Mouse (Mus musculus): ENCODE results near the gene Nmd3.

Nmd3 gene

DNA sequence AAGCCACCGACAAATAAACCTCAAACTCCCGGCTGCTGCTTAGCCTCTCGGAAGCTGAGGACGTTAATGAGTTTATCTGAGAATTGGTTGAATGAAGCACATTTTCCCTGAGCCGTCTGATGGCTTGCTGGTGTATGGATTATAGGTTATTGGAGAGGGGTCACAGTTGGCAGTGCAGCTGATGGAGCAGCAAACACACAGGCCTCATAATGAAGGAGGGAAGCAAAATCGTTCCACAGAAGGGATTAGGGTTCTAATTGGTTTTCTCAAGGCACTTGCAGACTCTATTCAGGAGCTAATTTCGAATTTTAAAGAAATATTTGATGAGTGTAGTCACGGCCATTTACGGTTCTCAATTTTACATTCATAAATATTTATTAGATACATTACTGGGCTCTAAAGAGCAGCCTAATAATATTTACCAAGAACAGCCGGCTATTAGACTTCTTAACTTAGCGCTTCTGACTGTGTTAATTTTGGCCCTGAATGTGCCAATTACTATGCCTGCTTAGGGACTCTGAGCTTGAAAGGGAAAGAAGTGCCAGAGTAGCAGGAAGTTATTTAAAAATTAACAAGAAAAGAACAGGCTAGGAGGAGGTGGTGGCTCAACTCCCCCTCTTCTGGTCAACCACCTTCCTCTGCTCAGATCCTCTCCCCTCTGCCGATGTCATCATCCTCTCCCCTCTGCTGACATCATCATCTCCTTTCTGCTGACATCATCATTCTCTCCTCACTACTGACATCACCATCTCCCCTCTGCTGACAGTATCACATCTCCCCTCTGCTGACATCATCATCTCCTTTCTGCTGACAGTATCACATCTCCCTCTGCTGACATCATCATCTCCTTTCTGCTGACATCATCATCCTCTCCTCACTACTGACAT, 12.5 kb upstream of the Nmd3 start:
- H3K4me1 ChIP-seq (replicated peaks; ENCODE audit: low read depth, low read length): peaks cover 15% of the 10 kb centered on the region
- no peaks in the 10 kb centered on the region for H3K36me3 ChIP-seq (ENCODE audit: insufficient read depth, low read length)
- no peaks in the 10 kb centered on the region for H3K9me3 ChIP-seq (ENCODE audit: low read length)
- H3K4me3 ChIP-seq (replicated peaks; ENCODE audit: low read length): no peak overlapping the region
- TF ChIP-seq POU5F1 (IDR thresholded peaks at IDR 0.05; ENCODE audit: borderline replicate concordance, low read length): no peak
- TF ChIP-seq NANOG (IDR thresholded peaks at IDR 0.05; ENCODE audit: borderline replicate concordance, low read length): no peak
- TF ChIP-seq CTCF (conservative IDR thresholded peaks at IDR 0.05; ENCODE audit: low read length): no peak
- no peaks in the 10 kb centered on the region for H3K27me3 ChIP-seq (ENCODE audit: insufficient read depth, low read length)

DNA sequence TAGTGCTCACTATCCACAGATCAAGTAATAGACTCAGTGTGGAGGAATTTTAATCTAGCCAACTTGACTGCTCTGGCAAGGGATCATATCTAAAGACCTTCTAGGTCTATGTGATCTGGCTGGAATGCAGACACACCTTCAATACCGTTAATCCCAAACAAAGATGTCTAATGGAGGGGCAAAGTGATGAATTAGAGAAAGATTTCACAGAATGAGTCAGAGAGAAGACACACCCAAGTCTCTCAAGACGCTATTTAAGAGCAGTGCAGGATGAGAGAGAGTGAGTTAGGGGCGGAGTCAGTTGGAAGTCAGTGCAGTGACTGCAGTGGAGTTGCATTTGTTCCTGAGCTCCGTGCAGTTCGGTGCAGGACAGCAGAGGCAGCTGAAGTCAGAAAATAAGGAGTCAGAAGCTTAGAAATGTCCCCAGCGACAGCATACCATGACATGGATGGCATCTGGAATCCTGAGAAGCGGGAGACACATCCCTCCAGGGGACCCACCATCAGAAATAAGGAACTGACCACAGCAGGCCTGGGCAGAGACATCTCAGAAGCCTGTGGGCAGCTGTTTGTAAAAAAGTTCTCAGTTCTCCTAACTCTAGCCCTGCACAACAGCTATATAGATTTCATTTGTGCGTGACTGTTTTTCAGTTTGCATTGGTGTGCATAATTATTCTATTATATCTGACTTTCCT, 9.7 kb upstream of the Nmd3 start:
- no peak overlapping the region for H3K4me3 ChIP-seq (replicated peaks; ENCODE audit: low read length)

DNA sequence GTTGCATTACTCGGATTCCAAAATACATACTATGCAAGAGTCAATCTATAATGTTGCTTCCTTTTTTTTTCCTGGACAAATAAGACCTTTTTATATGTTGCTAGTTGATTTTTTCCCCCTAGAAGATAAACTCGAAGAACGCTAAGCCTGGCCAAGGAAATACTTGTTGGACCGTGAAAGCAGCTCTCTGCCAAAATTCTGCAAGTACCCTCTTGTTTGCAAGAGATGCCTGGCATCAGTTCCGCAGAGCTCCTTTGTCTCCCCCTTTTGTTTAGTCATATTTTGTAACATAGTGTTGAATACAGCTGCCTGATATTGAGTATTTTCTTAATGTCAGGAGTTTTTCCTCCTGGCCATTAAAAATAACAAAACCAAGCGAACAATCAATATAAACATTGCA, 4.3 kb upstream of the Nmd3 start:
- Histone ChIP-seq H3K36me3 (ENCODE audit: insufficient read depth, low read length) (no peaks in the 10 kb centered on the region), H3K27me3 (ENCODE audit: insufficient read depth, low read length) (no peaks in the 10 kb centered on the region), H3K4me3 (replicated peaks; ENCODE audit: low read length) (no peak overlapping the region), H3K9me3 (ENCODE audit: low read length) (no peaks in the 10 kb centered on the region), H3K4me1 (replicated peaks; ENCODE audit: low read depth, low read length) (peaks cover 9% of the 10 kb centered on the region)
- no peak for TF ChIP-seq NANOG (IDR thresholded peaks at IDR 0.05; ENCODE audit: borderline replicate concordance, low read length)
- no peak for TF ChIP-seq CTCF (conservative IDR thresholded peaks at IDR 0.05; ENCODE audit: low read length)
- no peak for TF ChIP-seq POU5F1 (IDR thresholded peaks at IDR 0.05; ENCODE audit: borderline replicate concordance, low read length)

More for the DNA sequence above, 9.7 kb upstream of the Nmd3 start:
- no peaks in the 10 kb centered on the region for H3K36me3 ChIP-seq (ENCODE audit: insufficient read depth, low read length)
- no peaks in the 10 kb centered on the region for H3K9me3 ChIP-seq (ENCODE audit: low read length)
- no peaks in the 10 kb centered on the region for H3K27me3 ChIP-seq (ENCODE audit: insufficient read depth, low read length)
- TF ChIP-seq POU5F1 (IDR thresholded peaks at IDR 0.05; ENCODE audit: borderline replicate concordance, low read length) (no peak), CTCF (conservative IDR thresholded peaks at IDR 0.05; ENCODE audit: low read length) (no peak), NANOG (IDR thresholded peaks at IDR 0.05; ENCODE audit: borderline replicate concordance, low read length) (peak; percentile 60)
- H3K4me1 ChIP-seq (replicated peaks; ENCODE audit: low read depth, low read length): peaks cover 15% of the 10 kb centered on the region

DNA sequence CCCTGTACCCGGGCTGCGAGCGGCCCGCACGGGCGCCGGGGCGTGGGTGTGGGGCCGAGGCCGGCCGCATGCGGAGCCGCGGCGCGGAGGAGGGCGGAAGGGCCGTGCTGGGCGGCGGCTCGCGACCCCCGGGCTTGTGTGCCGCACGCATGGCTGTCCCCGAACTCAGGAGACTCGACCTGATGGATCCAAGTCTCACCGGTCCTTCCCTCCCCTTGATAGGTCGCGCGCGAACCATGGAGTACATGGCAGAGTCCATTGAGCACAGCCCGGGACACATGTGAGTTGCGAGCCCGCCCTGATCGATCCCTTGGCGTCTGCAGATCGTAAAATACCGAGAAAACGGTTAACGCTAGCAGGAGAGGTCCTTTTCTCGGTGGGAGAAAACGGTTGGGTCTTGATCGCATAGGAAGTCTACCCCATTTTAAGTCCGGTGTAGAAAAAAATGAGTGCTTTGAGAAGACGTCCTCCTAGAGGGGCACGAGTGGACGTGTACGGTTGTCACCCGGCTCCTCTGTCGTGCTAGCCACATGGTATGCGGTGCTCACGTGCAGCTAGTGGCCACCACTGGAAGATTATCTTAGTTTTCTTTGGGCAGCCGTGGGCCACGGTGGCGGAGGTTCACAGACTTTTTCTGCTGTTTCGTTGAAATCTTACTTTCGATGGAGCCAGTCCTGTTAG, 542 bp downstream of the Nmd3 start:
- peaks cover 40% of the 10 kb centered on the region for H3K4me1 ChIP-seq (replicated peaks; ENCODE audit: low read depth, low read length)
- H3K27me3 ChIP-seq (ENCODE audit: insufficient read depth, low read length): no peaks in the 10 kb centered on the region
- H3K4me3 ChIP-seq (replicated peaks; ENCODE audit: low read length): peak overlapping the region; percentile 94
- TF ChIP-seq NANOG (IDR thresholded peaks at IDR 0.05; ENCODE audit: borderline replicate concordance, low read length) (no peak), POU5F1 (IDR thresholded peaks at IDR 0.05; ENCODE audit: borderline replicate concordance, low read length) (no peak)
- peaks cover 39% of the 10 kb centered on the region for H3K36me3 ChIP-seq (ENCODE audit: insufficient read depth, low read length)
- no peaks in the 10 kb centered on the region for H3K9me3 ChIP-seq (ENCODE audit: low read length)

DNA sequence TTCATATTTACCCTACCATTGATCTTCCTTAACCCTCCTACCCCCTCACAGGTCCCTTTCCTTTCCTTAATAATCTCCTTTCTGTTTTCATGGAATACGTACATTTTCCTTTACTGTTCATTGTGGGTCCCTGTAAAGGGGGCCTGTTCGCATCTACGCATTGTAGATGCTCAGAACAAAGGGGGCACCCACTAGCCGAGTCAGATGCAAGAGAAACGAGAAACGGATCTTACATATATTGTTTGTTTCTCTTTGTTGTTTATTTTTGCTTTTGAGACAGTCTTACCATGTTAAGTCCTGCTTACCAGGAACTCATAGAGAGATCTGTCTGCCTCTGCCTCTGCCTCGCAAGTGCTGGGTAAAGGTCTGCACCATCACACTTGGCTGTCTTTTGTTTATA, 1.4 kb downstream of the Nmd3 start:
- no peaks in the 10 kb centered on the region for H3K9me3 ChIP-seq (ENCODE audit: low read length)
- peaks cover 42% of the 10 kb centered on the region for H3K4me1 ChIP-seq (replicated peaks; ENCODE audit: low read depth, low read length)
- H3K27me3 ChIP-seq (ENCODE audit: insufficient read depth, low read length): no peaks in the 10 kb centered on the region
- peaks cover 47% of the 10 kb centered on the region for H3K36me3 ChIP-seq (ENCODE audit: insufficient read depth, low read length)
- TF ChIP-seq CTCF (conservative IDR thresholded peaks at IDR 0.05; ENCODE audit: low read length) (no peak), NANOG (IDR thresholded peaks at IDR 0.05; ENCODE audit: borderline replicate concordance, low read length) (no peak), POU5F1 (IDR thresholded peaks at IDR 0.05; ENCODE audit: borderline replicate concordance, low read length) (no peak)
- H3K4me3 ChIP-seq (replicated peaks; ENCODE audit: low read length): peak overlapping the region; percentile 94

DNA sequence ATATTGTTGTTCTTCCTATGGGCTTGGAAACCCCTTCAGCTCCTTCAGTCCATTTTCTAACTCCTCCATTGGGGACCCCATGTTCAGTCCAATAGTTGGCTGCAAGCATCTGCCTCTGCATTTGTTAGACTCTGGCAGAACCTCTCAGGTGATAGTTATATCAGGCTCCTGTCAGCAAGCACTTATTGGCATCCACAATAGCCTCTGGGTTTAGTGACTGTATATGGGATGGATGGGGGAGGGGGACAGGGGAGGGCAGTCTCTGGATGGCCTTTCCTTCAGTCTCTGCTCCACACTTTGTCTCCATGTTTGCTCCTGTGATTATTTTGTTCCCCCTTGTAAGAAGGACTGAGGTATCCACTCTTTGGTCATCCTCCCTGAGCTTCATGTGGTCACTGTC, 9.1 kb downstream of the Nmd3 start:
- TF ChIP-seq POU5F1 (IDR thresholded peaks at IDR 0.05; ENCODE audit: borderline replicate concordance, low read length): no peak
- TF ChIP-seq NANOG (IDR thresholded peaks at IDR 0.05; ENCODE audit: borderline replicate concordance, low read length): no peak
- TF ChIP-seq CTCF (conservative IDR thresholded peaks at IDR 0.05; ENCODE audit: low read length): no peak
- H3K36me3 ChIP-seq (ENCODE audit: insufficient read depth, low read length): peaks cover 92% of the 10 kb centered on the region
- H3K9me3 ChIP-seq (ENCODE audit: low read length): no peaks in the 10 kb centered on the region
- H3K4me1 ChIP-seq (replicated peaks; ENCODE audit: low read depth, low read length): peaks cover 16% of the 10 kb centered on the region
- H3K27me3 ChIP-seq (ENCODE audit: insufficient read depth, low read length): no peaks in the 10 kb centered on the region
- H3K4me3 ChIP-seq (replicated peaks; ENCODE audit: low read length): no peak overlapping the region

DNA sequence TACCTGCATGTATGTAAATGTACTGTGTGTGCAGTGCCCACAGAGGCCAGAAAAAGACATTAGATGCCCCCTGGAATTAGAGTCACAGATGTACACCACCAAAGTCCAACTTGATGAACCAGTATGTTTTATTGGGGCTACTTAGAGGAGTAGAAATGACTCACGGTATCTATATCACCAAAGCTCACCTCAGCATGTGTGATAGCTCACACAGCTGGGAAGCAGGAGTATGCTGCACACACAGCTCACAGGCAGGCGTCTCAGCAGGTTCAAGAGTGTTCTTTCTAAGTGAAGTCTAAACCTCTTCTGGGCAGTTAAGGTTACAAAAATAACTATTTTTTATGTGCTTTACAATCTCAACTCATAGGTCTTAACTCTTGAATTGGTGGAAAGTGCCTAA, 12.2 kb downstream of the Nmd3 start:
- Histone ChIP-seq H3K4me1 (replicated peaks; ENCODE audit: low read depth, low read length) (peaks cover 1% of the 10 kb centered on the region; the same call in 1 of the 2 replicates), H3K27me3 (ENCODE audit: insufficient read depth, low read length) (no peaks in the 10 kb centered on the region), H3K36me3 (ENCODE audit: insufficient read depth, low read length) (peaks cover 91% of the 10 kb centered on the region), H3K9me3 (ENCODE audit: low read length) (no peaks in the 10 kb centered on the region), H3K4me3 (replicated peaks; ENCODE audit: low read length) (no peak overlapping the region)
- TF ChIP-seq NANOG (IDR thresholded peaks at IDR 0.05; ENCODE audit: borderline replicate concordance, low read length): no peak
- TF ChIP-seq CTCF (conservative IDR thresholded peaks at IDR 0.05; ENCODE audit: low read length): no peak
- no peak for TF ChIP-seq POU5F1 (IDR thresholded peaks at IDR 0.05; ENCODE audit: borderline replicate concordance, low read length)

DNA sequence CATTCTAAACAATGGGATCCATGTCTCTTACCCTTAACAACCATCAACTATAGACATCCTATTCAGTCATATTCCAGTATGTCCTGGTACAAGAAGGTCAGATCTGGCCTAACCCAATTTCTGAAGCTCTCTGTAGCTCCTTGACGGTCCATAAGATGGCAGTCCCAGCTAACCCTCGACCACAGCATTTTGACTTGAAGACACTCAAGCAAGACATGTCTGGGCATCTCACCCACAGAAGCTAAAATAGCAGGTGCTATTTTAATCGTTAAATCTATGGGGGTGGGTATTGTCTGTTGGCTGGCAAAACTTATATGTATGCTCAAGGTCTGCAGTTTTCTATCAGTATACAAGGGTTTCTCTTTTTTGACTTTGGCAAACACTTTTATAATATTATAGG, 33.4 kb downstream of the Nmd3 start:
- no peaks in the 10 kb centered on the region for H3K9me3 ChIP-seq (ENCODE audit: low read length)
- H3K36me3 ChIP-seq (ENCODE audit: insufficient read depth, low read length): peaks cover 90% of the 10 kb centered on the region
- H3K27me3 ChIP-seq (ENCODE audit: insufficient read depth, low read length): no peaks in the 10 kb centered on the region
- no peak overlapping the region for H3K4me3 ChIP-seq (replicated peaks; ENCODE audit: low read length)
- TF ChIP-seq CTCF (conservative IDR thresholded peaks at IDR 0.05; ENCODE audit: low read length): no peak
- no peak for TF ChIP-seq NANOG (IDR thresholded peaks at IDR 0.05; ENCODE audit: borderline replicate concordance, low read length)
- no peak for TF ChIP-seq POU5F1 (IDR thresholded peaks at IDR 0.05; ENCODE audit: borderline replicate concordance, low read length)
- H3K4me1 ChIP-seq (replicated peaks; ENCODE audit: low read depth, low read length): peaks cover 34% of the 10 kb centered on the region
